Mouse (Mus musculus) limb, embryonic 11.5 days (tissue): ENCODE measurements around the gene Inpp5b. TPM values are rescaled to one million over a fixed set of nuclear protein-coding genes. Genes with fewer than 3 reads are reported as not detected.

ENCODE experiments used
- ATAC-seq: fragments of 200-750 bp; cut with Nextera tagmentation; 2 replicates; pipeline ENCODE4 v1.8.0; 2017; ENCODE audit warnings: low read depth; ENCODE audit not compliant: insufficient number of reproducible peaks, low FRiP score, low TSS enrichment
- DNase-seq: peaks from one replicate; pipeline ENCODE4 v3.0.0-alpha.2; 2015; ENCODE audit warnings: low spot score
- H3K27ac ChIP-seq: fragments of 300-500 bp; sonication (generic); replicated peaks from 2 replicates; pipeline ENCODE4 v1.5.1; 2014; ENCODE audit warnings: low read depth, mild to moderate bottlenecking, low read length
- H3K27me3 ChIP-seq: fragments of 300-500 bp; sonication (generic); 2 replicates; pipeline ENCODE4 v1.6.1; 2014; ENCODE audit warnings: mild to moderate bottlenecking, low read length, mixed read lengths; ENCODE audit not compliant: control insufficient read depth, insufficient read depth
- H3K36me3 ChIP-seq: fragments of 300-500 bp; sonication (generic); 2 replicates; pipeline ENCODE4 v1.6.1; 2014; ENCODE audit warnings: mild to moderate bottlenecking, low read length, moderate library complexity, mixed read lengths; ENCODE audit not compliant: control insufficient read depth, insufficient read depth
- H3K4me1 ChIP-seq: fragments of 300-500 bp; sonication (generic); 2 replicates; pipeline ENCODE4 v1.6.1; 2014; ENCODE audit warnings: low read length, mixed read lengths; ENCODE audit not compliant: control insufficient read depth, insufficient read depth
- H3K4me2 ChIP-seq: fragments of 300-500 bp; sonication (generic); 2 replicates; pipeline ENCODE4 v1.6.1; 2014; ENCODE audit warnings: low read depth, mild to moderate bottlenecking, moderate library complexity; ENCODE audit not compliant: severe bottlenecking
- H3K4me3 ChIP-seq: fragments of 300-500 bp; sonication (generic); 2 replicates; pipeline ENCODE4 v1.5.1; 2014; ENCODE audit warnings: low read depth, low read length
- H3K9ac ChIP-seq: fragments of 300-500 bp; sonication (generic); 2 replicates; pipeline ENCODE4 v1.6.1; 2014; ENCODE audit warnings: mild to moderate bottlenecking, low read length
- H3K9me3 ChIP-seq: fragments of 300-500 bp; sonication (generic); 2 replicates; pipeline ENCODE4 v1.6.1; 2016; ENCODE audit warnings: low read length; ENCODE audit not compliant: control insufficient read depth
- WGBS: fragments of 180-500 bp; shearing (Covaris S2); extraction: QIAGEN DNeasy Blood & Tissue Kit; methylation state at CpG from one replicate; pipeline ENCODE4 v1.1.7; 2014; 5-methylcytosine and 5-hydroxymethylcytosine counted together
- polyA plus RNA-seq: library from polyadenylated mRNA; unstranded; fragments of >200 nt; fragmentation: Nextera tagmentation; extraction: Ambion mirVana; gene quantifications from 2 replicates; pipeline ENCODE4 v1.2.1, GENCODE M21; 2014

Inpp5b gene
- polyA plus RNA-seq, 1 experiment from 2014 or later: 22.3 TPM

DNA sequence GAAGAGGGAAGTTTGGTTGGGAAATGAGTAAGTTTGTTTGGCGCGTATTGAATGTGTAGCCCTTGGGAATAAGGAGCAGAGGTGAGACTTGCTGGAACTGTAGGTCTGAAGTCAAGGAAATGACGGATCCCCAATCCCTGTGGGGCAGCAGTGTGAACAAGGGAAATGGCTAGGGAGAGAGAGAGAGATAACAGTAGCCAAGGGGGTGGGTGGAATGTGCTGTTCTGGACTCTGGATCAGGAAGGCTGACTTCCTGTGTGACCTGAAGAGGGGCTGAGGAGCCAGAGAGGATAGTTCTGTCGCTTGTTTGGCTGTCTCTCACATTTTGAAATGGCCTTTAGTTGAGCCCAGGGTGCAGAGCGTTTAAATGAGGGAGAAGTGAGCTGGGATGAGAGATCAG lies 66.9 kb downstream of the Inpp5b start:
- Histone ChIP-seq H3K27ac (no peak overlapping the region), H3K9ac (no peak overlapping the region), H3K27me3 (no peaks in the 10 kb centered on the region), H3K9me3 (no peaks in the 10 kb centered on the region), H3K4me3 (no peak overlapping the region), H3K36me3 (peaks cover 3% of the 10 kb centered on the region; the same call in 1 of the 2 replicates), H3K4me1 (no peaks in the 10 kb centered on the region), H3K4me2 (no peak overlapping the region)
- ATAC-seq: no peak
- DNase-seq: no peak
- 86% methylated on average over 5 of the region's 5 CpGs for WGBS

DNA sequence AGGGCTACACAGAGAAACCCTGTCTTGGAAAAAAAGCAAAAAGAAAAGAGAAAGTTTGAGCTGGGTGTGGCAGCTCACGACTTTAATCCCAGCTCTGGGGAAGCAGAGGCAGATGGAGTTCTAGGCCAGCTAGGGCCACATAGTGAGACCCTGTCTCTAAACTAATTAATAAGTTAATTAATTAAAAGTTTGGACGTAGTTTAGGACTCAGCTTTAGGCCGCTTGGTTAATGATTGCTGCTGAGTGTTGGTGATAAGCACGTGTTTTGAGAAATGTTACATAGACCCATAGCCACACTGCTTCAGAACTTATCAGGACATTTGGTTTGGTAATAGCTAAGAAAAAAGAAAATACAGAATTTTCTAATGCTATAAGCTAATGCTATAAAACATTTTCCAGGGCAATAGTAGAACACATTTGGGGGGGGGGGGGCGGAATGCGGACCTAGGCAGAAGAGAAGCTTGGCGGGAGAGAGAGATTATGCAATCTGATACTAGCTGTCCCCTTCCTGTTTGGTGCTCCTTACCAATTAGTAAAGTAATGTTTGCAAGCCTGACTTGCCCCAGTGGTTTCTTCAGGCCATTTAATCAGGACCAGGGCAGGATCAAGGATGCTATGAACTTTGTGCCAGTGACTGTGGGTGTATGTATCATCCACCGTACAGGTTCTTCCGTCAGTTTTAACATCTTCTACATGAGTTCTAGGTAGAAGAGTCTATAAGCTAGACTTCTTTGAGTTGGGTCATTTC lies 67.7 kb downstream of the Inpp5b start:
- Histone ChIP-seq H3K27ac (no peak overlapping the region), H3K4me2 (no peak overlapping the region), H3K4me1 (no peaks in the 10 kb centered on the region), H3K27me3 (no peaks in the 10 kb centered on the region), H3K36me3 (peaks cover 3% of the 10 kb centered on the region; the same call in 1 of the 2 replicates), H3K9me3 (no peaks in the 10 kb centered on the region), H3K9ac (no peak overlapping the region), H3K4me3 (no peak overlapping the region)
- no peak for DNase-seq
- WGBS: 84% methylated on average over 9 of the region's 9 CpGs
- ATAC-seq: no peak

DNA sequence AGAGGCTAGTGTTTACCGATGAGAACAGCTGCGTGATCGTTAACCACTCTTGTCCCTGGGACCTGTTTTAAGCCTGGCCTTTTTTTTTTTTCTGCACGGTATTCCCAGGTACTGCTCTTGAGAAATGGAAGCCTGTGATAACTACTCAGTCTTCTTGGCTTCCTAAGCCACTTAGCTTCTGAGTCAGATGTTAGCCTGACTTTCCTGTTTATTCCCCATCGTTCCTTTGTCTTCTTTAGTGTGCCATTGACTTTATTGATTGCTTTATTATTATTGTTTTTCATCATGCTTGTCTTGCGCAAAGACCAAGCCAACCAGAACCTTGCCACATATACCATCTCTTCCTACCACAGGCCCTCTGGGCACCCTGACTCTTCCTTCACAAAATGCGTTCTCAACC lies 68.4 kb downstream of the Inpp5b start:
- no peak overlapping the region for H3K9ac ChIP-seq
- no peak overlapping the region for H3K4me2 ChIP-seq
- H3K9me3 ChIP-seq: no peaks in the 10 kb centered on the region
- no peaks in the 10 kb centered on the region for H3K27me3 ChIP-seq
- no peak overlapping the region for H3K4me3 ChIP-seq
- DNase-seq (no peak), ATAC-seq (no peak)
- WGBS: 89% methylated on average over 7 of the region's 7 CpGs
- peaks cover 3% of the 10 kb centered on the region; the same call in 1 of the 2 replicates for H3K36me3 ChIP-seq
- no peaks in the 10 kb centered on the region for H3K4me1 ChIP-seq
- no peak overlapping the region for H3K27ac ChIP-seq

DNA sequence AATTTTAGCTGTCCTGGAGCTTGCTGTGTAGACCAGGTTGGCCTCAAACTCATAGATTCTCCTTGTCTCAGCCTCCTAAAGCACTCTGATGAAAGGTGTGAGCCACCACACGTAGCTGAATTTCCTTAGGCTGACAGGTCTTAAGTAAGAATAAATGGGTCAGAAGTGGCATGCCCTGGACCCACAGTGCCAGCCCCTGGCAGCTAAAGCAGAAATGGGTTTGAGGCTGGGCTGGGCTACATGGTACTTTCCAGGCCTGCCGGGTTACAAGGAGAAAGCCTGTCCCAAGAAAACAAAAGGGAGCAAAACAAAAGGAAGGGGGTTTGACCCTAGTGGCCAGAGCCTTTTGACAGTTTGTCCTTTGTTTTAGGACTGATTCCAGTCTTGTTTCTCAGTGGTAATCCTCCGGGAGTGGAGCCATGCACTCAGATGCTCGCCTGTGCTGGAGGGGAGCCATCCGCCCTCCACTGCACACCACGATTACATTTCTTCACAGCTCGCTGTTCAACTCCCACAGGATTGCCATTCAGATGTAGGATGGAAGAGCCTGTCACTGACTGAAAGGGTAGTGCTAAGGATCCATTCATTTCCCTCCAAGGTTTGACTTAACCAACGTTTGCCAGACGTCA lies 69.8 kb downstream of the Inpp5b start:
- H3K4me1 ChIP-seq: no peaks in the 10 kb centered on the region
- no peaks in the 10 kb centered on the region; the same call in 1 of the 2 replicates for H3K36me3 ChIP-seq
- WGBS: 80% methylated on average over 9 of the region's 9 CpGs
- DNase-seq (no peak), ATAC-seq (no peak)
- no peak overlapping the region for H3K4me2 ChIP-seq
- H3K4me3 ChIP-seq: no peak overlapping the region
- H3K27ac ChIP-seq: no peak overlapping the region
- H3K27me3 ChIP-seq: no peaks in the 10 kb centered on the region
- H3K9me3 ChIP-seq: no peaks in the 10 kb centered on the region
- no peak overlapping the region for H3K9ac ChIP-seq

DNA sequence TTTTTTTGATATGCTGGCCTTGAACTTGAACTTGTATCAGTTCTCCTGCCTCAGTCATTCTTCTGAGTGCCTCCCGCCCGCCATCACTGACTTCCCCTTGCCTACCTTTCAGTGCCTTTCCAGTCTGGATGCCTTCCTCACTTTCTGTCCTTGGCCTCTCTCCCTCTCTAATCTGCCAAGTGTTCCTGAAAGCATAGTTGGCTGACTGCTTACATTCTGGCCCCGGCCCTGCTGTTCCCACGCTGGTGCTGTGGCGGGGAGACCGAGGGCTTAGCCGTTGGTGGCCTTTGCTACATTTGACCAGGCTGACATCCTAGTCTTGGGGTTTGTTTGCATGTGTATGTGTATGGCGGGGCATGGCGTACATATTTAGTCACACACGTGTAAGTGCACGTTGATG lies 74.3 kb downstream of the Inpp5b start:
- H3K9me3 ChIP-seq: no peaks in the 10 kb centered on the region
- 94% methylated on average over 11 of the region's 11 CpGs for WGBS
- H3K27ac ChIP-seq: no peak overlapping the region
- H3K4me3 ChIP-seq: no peak overlapping the region
- no peak overlapping the region for H3K4me2 ChIP-seq
- no peaks in the 10 kb centered on the region for H3K27me3 ChIP-seq
- H3K4me1 ChIP-seq: no peaks in the 10 kb centered on the region
- no peak overlapping the region for H3K9ac ChIP-seq
- no peak for ATAC-seq
- no peak for DNase-seq
- H3K36me3 ChIP-seq: no peaks in the 10 kb centered on the region; the same call in 1 of the 2 replicates

DNA sequence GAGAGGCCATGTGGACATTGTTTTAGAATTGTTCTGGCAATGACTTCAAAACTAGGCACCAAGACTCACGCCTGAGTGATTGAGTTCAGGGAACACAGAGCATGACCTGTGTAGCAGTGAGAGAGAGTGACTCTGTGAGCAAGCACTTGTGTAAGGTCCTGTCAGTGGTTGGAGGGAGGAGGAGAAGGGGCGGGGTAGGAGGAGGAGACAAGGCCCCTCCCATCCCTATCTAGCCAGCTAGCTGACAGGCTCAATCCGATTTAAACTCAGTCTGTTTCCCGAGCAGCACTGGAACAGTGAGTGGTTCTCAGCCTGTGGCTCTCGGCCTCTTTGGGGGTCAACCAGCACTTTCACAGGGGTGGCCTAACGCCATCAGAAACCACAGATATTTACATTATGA lies 76.2 kb downstream of the Inpp5b start:
- H3K27ac ChIP-seq: no peak overlapping the region
- H3K9ac ChIP-seq: no peak overlapping the region
- no peak overlapping the region for H3K4me2 ChIP-seq
- H3K4me1 ChIP-seq: no peaks in the 10 kb centered on the region
- no peak overlapping the region for H3K4me3 ChIP-seq
- ATAC-seq (no peak), DNase-seq (no peak)
- 24% methylated on average over 6 of the region's 6 CpGs for WGBS
- H3K36me3 ChIP-seq: peaks cover 2% of the 10 kb centered on the region; the same call in 1 of the 2 replicates
- H3K9me3 ChIP-seq: no peaks in the 10 kb centered on the region
- H3K27me3 ChIP-seq: no peaks in the 10 kb centered on the region

DNA sequence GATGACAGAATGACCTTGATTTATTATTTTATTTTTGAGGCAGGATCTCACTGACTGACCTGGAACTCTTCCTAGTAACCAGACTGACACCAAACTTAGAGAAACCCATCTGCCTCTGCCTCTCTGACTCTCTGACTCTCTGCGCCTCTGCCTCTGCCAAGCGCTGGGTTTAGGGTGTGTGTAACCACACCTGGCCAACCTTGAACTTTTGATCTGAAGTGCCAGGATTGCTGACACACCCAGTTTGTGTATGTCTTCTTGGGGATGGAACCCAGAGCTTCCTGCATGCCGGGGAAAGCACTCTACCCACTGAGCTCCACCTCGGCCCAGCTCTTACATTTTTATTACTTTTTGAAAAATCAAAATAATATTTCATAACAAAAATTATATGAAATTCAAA lies 77.2 kb downstream of the Inpp5b start:
- 94% methylated on average over 4 of the region's 4 CpGs for WGBS
- Histone ChIP-seq H3K36me3 (peaks cover 6% of the 10 kb centered on the region; the same call in 1 of the 2 replicates), H3K9ac (no peak overlapping the region), H3K27ac (no peak overlapping the region), H3K9me3 (no peaks in the 10 kb centered on the region), H3K4me3 (no peak overlapping the region), H3K4me1 (no peaks in the 10 kb centered on the region), H3K4me2 (no peak overlapping the region), H3K27me3 (no peaks in the 10 kb centered on the region)
- ATAC-seq (no peak), DNase-seq (no peak)

DNA sequence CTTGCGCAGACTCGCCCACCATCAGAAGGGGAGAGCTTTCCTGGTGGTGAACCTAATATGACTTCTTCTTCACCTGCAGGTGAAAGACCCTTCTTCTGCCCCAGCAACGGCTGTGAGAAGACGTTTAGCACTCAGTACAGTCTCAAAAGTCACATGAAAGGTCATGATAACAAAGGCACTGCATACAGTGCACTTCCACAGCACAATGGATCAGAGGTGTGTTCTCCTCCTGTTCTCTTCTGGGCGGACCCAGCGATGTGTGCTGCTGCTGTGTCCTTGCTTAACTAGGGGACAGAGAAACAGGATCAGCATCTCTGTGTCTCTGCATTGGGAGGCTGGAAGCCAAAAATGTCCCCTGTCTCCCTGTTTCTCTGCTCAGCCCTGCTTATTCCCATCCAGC lies 83.3 kb downstream of the Inpp5b start:
- no peak for DNase-seq
- Histone ChIP-seq H3K9ac (no peak overlapping the region), H3K4me3 (no peak overlapping the region), H3K27ac (no peak overlapping the region), H3K4me2 (no peak overlapping the region), H3K9me3 (no peaks in the 10 kb centered on the region), H3K4me1 (no peaks in the 10 kb centered on the region), H3K36me3 (peaks cover 11% of the 10 kb centered on the region; the same call in 1 of the 2 replicates), H3K27me3 (no peaks in the 10 kb centered on the region)
- 95% methylated on average over 6 of the region's 6 CpGs for WGBS
- no peak for ATAC-seq
